Mouse (Mus musculus) cerebellum, postnatal 14 days (tissue): ENCODE results near the gene Zfp560.
"Not testable (repeated sequence)": the region's sequence is repeated elsewhere in the genome, so short reads cannot be mapped to it uniquely, and the experiment has no call there.

ENCODE experiments used
- DNase-seq, 2 experiments: peaks; one replicate each; pipeline ENCODE4 v3.0.0; 2021; ENCODE audit warnings: mixed read lengths in 2 of 2

Zfp560 gene

DNA sequence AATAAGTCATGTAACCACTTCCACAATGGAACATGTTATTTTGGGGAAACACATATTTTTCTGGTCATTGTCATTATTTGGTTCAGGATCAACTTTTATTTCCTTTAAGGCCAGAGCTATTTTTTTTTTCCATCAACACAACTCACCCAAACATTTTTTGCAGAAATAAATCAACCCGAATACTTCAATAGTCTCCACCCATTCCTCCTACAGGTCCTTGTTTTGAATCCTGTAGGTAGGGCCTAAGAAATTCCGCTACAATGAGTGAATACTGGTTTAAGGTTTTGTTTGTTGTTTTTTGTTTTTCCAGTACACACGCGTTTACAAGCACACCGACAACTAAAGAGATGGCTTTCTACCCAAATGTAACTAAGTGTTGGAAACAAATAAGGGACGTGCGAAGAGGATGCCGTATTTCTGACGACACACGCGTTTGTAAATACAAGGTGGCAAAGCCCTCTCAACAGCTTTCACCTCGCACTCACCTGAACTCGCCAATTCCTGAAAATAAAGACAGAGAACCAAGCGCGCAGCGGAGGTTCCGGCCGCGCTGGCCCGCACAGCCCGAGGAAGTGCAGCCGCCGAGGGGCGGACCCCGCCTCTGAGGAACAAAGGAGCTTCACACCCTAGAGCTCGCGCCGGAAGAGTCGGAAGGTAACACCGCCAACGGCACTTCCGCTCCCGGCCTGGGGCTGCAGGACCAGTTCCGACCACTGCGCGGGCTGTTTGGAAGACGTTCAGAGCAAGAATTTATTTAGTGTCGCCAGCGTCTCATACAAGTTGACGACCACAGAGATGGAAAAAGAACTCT, at the start of gene Zfp560:
Gene Zfp560, minus strand, starts transcription at position 646 of the 811 bp plus-strand sequence.
- peak; percentile 95 to 96 for DNase-seq

- DNase-seq, result no peak
Observed at GRCm38 (mm10) chr9:20430004-20430403, 45.0 kb upstream of the Zfp560 start.

DNA sequence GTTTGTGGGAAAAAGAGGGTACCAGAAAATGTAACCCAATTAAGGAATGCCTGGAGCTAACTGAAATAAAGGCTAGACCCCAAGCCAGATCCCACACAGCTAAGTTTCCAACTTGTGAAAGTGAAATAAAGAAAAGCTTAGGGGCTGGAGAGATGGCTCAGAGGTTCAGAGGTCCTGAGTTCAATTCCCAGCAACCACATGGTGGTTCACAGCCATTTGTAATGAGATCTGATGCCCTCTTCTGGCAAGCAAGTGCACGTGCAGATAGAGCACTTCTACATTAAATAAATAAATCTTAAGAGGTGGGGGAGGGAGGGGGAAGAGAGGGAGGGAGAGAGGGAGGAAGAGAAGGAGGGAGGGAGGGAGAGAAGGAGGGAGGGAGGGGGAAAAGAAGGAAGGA, 26.5 kb upstream of the Zfp560 start:
- no peak for DNase-seq

DNA sequence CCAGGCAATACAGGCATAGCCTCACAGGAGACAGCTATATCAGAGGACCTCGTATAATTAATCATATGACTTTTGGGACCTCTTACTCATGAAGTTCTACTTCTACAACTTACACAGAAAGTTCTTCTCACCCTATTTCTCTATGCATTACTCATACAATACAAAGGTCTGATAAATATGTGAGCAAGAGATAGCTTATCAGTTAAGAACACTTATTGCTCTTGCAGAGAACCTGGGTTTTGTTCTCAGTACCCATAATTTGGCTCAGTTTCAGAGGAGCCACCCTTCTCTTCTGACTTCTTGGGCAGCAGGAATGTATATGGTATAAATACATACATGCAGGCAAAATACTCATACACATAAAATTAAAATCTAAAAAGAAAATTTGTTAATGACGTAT, 24.3 kb upstream of the Zfp560 start:
- DNase-seq, result no peak

GRCm38 (mm10) chr9:20385343-20385703, 346 bp upstream of the Zfp560 start:
- no peak for DNase-seq

DNA sequence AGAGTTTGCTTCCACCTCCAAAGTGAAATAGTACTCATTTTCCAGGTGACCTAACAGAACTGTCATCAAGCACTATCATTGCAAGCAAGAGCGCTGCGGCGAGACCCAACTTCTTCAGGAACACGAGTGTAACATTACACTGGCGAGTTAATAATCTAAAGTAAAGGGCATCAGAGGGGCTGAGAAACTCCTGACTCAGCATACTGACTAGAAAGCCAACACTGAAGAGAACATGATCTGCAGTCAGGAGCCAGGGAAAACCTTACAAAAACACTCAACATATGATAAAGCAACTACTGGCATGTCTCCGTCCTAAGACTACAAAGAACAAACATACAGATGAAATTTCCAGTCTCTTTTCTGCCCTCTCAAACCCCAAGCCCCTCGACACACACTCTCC, 1.3 kb downstream of the Zfp560 start:
- no peak for DNase-seq

- DNase-seq, result no peak
Observed at GRCm38 (mm10) chr9:20374712-20375111, 10.3 kb downstream of the Zfp560 start.

DNA sequence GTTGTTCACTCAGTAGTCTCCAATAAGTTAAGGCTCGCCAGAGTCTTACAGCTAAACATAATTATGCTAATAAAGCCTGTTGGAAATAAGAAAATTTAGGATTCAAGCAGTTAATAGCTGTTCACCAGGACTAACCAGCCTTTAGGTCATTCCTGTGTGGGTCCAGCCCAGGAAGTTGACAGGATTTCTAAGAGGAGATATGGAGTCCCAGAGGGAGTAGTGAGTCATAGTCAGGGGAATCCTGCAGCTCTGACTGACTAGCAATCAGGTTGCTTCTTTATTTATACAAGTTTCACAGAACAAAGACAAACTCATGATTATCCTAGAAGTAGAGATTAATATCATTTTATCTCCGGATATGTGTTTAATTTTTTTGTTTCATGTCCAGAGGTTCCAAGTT, 17.7 kb downstream of the Zfp560 start:
- no peak for DNase-seq

GRCm38 (mm10) chr9:20348501-20348900, 36.5 kb downstream of the Zfp560 start:
- no peak for DNase-seq

- DNase-seq, result no peak
Observed at GRCm38 (mm10) chr9:20335994-20336393, 49.0 kb downstream of the Zfp560 start, which contains the start of gene Olfr18. Gene Olfr18, minus strand, starts transcription at chr9:20336094.

- no peak for DNase-seq
Observed at GRCm38 (mm10) chr9:20298232-20298631, 86.7 kb downstream of the Zfp560 start, which contains the start of gene Olfr873. Gene Olfr873, plus strand, starts transcription at chr9:20298532.

GRCm38 (mm10) chr9:20295562-20295961, 89.4 kb downstream of the Zfp560 start:
- not testable (repeated sequence) for DNase-seq
